Mouse (Mus musculus) frontal cortex, adult (tissue): ENCODE measurements at regions not wholly inside any gene's neighbourhood (a gene's known extent, or its start where the extent isn't known, plus 50 kb on each side); places are given as distances from the start of the nearest gene placed in this dataset.

ENCODE experiments used
- ATAC-seq: cut with Nextera tagmentation; 2 replicates; pipeline ENCODE4 v1.9.2; 2017; ENCODE audit warnings: mild to moderate bottlenecking, moderate library complexity, mixed read lengths; ENCODE audit not compliant: low TSS enrichment

GRCm38 (mm10) chr6:13523463-13524202 is 84.3 kb downstream of the Tmem168 start:
- ATAC-seq, result peak; percentile 50; the same call in 1 of the 2 replicates

DNA sequence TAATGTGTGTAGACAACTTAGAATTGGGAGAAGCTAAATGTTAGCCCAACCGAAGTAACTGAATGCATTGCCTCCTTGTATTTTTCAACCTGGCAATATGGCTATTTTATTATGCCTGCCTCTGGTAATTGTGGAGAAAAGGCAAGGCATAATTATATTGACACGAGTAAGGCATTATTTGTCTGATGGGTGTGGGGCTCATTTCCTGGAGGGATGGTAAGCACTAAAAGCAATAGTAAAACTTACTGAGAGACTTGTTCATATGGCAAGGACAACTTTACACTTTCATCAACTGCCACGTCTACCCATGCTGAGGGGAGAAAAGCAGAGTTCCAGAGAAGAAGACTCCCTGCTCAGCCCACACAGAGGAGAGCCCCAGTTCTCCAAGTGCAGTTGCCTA is 93.8 kb downstream of the Tmem168 start:
- no peak for ATAC-seq

DNA sequence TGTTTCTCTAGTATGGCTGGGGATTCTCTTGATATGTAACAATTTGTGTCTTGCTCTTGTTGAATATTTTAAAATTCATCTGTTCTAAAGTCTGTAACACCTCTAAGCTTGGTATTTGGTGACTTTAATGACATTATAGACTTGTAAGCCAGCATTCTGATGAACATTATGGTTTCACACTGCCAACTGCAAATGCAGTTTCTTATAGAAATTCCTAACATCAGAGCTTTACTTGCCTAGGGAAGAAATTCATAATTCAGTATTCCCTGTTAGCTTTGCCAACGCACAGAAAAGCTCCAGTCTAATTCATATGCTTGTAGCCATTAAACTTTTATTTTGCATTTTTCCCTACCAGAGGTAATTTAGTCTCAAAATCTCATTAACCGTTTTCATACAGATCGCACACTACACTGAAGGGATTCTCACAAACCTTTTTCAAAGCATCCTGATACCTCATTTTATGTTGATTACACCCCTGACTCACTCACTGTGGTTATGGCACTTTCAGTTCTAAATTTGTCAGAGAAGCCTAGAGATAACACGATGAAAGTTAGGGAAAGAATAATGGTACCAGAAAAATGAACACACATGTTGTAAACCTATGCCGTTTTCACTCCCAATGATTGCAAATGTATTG is 131.3 kb downstream of the Tmem168 start:
- ATAC-seq, result peak; percentile 90

GRCm38 (mm10) chr6:13449160-13449787 is 158.6 kb downstream of the Tmem168 start:
- ATAC-seq, result peak; percentile 95

DNA sequence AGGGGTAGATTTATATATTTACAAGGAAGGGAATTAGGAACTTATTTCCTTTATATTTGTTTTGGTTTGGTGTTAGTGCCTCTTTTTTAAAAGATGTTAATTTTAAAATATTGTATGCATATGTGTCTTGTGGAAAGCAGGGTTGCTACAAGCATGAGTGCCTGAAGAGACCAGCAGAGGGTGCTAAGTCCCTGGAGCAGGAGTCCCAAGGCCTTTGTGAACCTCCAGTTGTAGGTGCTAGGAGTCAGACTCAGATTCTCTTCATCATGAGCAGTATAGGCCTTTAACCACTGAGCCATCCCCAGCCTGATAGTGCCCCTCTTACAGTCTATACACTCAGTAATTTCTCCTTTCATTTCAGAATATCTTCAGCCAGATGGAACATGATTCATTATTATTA is 189.0 kb upstream of the Vwde start:
- ATAC-seq, result peak; percentile 91

DNA sequence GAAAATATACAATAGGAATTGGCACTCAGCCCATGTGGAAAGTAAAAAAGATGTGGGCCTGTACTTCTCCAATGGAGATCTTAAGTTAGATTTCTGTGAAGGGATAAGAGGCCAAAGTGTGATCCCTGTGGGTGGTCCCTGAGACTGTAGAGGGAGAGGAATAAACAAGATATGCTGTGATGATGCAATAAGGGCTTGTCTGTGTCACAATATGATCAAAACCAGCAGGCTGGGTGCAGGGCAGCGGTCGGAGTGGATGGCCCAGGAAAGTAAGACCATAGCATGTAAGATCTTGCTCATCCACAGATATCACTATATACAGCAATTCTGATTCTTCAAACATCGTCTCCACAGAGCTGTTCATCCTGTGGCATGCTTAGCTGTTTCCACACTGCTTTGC is 188.3 kb upstream of the Vwde start:
- ATAC-seq, result no peak

GRCm38 (mm10) chr6:13384469-13384868 is 159.7 kb upstream of the Vwde start:
- no peak for ATAC-seq

DNA sequence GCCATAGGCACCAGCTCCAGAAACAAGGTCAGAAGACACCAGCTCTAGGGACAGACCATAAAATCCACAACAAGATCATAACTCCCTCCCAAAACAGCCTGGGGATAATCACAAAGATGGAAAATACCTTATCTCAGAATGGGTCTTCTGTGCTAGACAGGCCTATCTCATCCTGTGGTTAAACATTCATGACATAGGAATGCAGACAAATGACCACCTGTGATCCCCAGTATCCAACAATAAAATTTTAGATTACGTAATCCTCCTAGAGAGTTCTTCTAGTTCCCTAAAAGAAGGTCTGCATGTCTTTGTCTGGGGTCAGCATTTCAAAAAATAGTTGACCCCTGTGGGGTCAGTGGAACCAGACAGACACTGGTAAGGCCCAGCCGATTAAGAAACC is 158.4 kb upstream of the Vwde start:
- no peak for ATAC-seq

- ATAC-seq, result no peak
Observed at GRCm38 (mm10) chr6:13380819-13381218, 156.1 kb upstream of the Vwde start.

- peak; percentile 74 for ATAC-seq
Observed at GRCm38 (mm10) chr6:13379727-13380126, 155.0 kb upstream of the Vwde start.

GRCm38 (mm10) chr6:13373896-13374295 is 149.1 kb upstream of the Vwde start:
- peak; percentile 72 for ATAC-seq

DNA sequence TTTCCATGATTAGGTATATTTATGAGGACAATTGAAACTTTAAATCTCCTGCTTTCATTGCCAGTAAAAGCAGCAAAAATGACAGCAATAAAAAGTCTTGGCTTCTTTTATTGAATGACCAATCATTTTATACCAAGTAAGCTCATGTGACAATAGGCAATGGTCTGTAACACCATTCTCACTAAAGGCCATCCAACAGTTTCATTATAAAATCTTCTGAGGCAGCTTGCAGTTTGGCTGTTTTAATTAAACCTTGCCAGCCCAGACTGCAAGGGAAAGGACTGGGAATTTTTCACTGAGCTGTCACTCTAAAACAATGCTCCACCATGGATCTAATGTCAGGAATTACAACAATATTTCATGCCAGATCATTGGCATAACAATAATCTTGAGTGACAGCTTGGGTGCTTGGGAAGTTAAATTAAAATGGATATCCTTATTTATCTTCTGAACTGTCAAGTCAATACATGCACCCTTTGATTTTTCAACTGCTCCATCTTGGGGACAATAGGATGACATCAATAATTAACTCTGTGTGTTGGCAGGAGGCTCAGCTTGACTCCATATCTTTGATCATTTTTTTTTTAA is 145.0 kb upstream of the Vwde start:
- ATAC-seq, result no peak
